Mouse (Mus musculus) hindbrain, embryonic 10.5 days (tissue): ENCODE data around the gene Dnaic1. TPM values are rescaled to one million over a fixed set of nuclear protein-coding genes. Genes with fewer than 3 reads are reported as not detected.

ENCODE experiments used
- DNase-seq: peaks from one replicate; pipeline ENCODE4 v3.0.0-alpha.2; 2017; ENCODE audit warnings: low spot score
- H3K27ac ChIP-seq: fragments of 300-500 bp; sonication (generic); 2 replicates; pipeline ENCODE4 v1.5.1; 2016; ENCODE audit warnings: mild to moderate bottlenecking, moderate library complexity
- H3K27me3 ChIP-seq: fragments of 300-500 bp; sonication (generic); 2 replicates; pipeline ENCODE4 v1.6.1; 2016; ENCODE audit warnings: mild to moderate bottlenecking; ENCODE audit not compliant: poor library complexity, insufficient read depth, severe bottlenecking
- H3K36me3 ChIP-seq: fragments of 300-500 bp; sonication (generic); 2 replicates; pipeline ENCODE4 v1.6.1; 2016; ENCODE audit warnings: mild to moderate bottlenecking, moderate library complexity
- H3K4me1 ChIP-seq: fragments of 300-500 bp; sonication (generic); replicated peaks from 2 replicates; pipeline ENCODE4 v1.6.1; 2016; ENCODE audit warnings: mild to moderate bottlenecking
- H3K4me3 ChIP-seq: fragments of 300-500 bp; sonication (generic); 2 replicates; pipeline ENCODE4 v1.5.1; 2016; ENCODE audit warnings: mild to moderate bottlenecking, moderate library complexity
- H3K9me3 ChIP-seq: fragments of 300-500 bp; sonication (generic); 2 replicates; pipeline ENCODE4 v1.6.1; 2016; ENCODE audit warnings: mild to moderate bottlenecking, moderate library complexity
- WGBS: fragments of 180-500 bp; shearing (Covaris S2); methylation state at CpG from one replicate; pipeline ENCODE4 v1.1.7; 2016; 5-methylcytosine and 5-hydroxymethylcytosine counted together
- polyA plus RNA-seq: library from polyadenylated mRNA; unstranded; fragments of >200 nt; fragmentation: Nextera tagmentation; extraction: Ambion mirVana; gene quantifications from 2 replicates; pipeline ENCODE4 v1.2.1, GENCODE M21; 2016

The Dnaic1 gene
- polyA plus RNA-seq, result 1.4 and 4.3 TPM in 2 replicates

GRCm38 (mm10) chr4:41569411-41569885, at the start of gene Dnaic1, which contains the start of gene Fam219a:
Gene Dnaic1 (plus strand): TSS chr4:41569775.
Gene Fam219a (minus strand): TSS chr4:41569538.
- peak; percentile 99 for DNase-seq
- under 1% methylated on average over 41 of the region's 41 CpGs for WGBS
- H3K36me3 ChIP-seq, result no peaks in the 10 kb centered on the region
- H3K27me3 ChIP-seq, result peaks cover 22% of the 10 kb centered on the region
- no peaks in the 10 kb centered on the region for H3K9me3 ChIP-seq
- peak within 1 kb of the TSS; percentile 80 for H3K4me3 ChIP-seq
- H3K27ac ChIP-seq, result peak within 1 kb of the TSS; percentile 91
- peaks cover 42% of the 10 kb centered on the region for H3K4me1 ChIP-seq

- DNase-seq, result no peak
- WGBS, result 43% methylated on average over 14 of the region's 14 CpGs
- H3K27me3 ChIP-seq, result peaks cover 26% of the 10 kb centered on the region; the same call in 1 of the 2 replicates
- peaks cover 28% of the 10 kb centered on the region for H3K36me3 ChIP-seq
- peaks cover 13% of the 10 kb centered on the region for H3K4me1 ChIP-seq
- no peak overlapping the region for H3K4me3 ChIP-seq
- H3K9me3 ChIP-seq, result no peaks in the 10 kb centered on the region
- no peak overlapping the region for H3K27ac ChIP-seq
Observed at GRCm38 (mm10) chr4:41520641-41521040, 48.9 kb upstream of the Dnaic1 start.

DNA sequence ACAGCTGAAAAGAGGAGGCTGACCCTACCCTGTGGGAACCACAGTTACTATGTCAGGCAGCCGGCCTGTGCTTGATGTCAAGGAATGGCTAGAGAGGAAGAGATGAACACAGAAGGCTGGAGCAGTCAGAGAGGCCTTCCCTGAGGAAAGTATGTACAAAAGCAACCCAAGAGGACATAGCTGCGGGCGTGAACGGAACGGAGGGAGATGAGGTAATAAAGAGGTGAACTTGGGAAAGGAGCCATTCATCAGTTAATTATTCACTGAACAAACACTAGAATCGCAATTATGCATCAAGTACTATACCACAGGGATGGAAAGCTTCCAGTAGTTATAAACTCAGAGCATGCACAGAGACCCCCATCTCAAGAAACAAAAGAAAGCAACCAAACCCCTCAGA, 47.4 kb upstream of the Dnaic1 start:
- H3K4me3 ChIP-seq, result no peak overlapping the region
- no peaks in the 10 kb centered on the region for H3K9me3 ChIP-seq
- WGBS, result 82% methylated on average over 6 of the region's 6 CpGs
- H3K36me3 ChIP-seq, result peaks cover 28% of the 10 kb centered on the region
- DNase-seq, result no peak
- peaks cover 28% of the 10 kb centered on the region for H3K4me1 ChIP-seq
- H3K27ac ChIP-seq, result no peak overlapping the region
- peaks cover 26% of the 10 kb centered on the region; the same call in 1 of the 2 replicates for H3K27me3 ChIP-seq

DNA sequence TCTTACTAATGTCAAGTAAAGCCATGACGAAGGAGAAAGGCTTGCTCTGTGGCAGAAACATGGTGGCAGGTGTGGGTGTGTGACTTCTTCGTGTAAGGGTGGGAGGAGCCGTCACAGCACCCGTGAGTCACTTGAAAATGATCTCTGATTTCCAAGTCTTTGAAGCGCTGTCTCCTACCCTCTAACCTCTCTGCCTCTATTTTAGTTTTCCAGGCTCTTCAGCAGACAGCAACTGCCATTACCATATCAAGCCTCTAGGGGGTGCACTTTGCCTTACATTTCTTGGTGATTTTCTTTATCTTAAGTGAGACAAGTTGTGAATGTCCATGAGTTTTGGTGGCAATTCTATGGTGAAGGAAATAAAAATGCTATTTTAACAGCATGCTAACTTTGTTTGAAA, 46.8 kb upstream of the Dnaic1 start:
- H3K9me3 ChIP-seq, result no peaks in the 10 kb centered on the region
- H3K4me3 ChIP-seq, result no peak overlapping the region
- peaks cover 28% of the 10 kb centered on the region for H3K36me3 ChIP-seq
- WGBS, result 54% methylated on average over 5 of the region's 5 CpGs
- peaks cover 26% of the 10 kb centered on the region; the same call in 1 of the 2 replicates for H3K27me3 ChIP-seq
- peaks cover 34% of the 10 kb centered on the region for H3K4me1 ChIP-seq
- peak; percentile 21 for DNase-seq
- no peak overlapping the region for H3K27ac ChIP-seq

DNA sequence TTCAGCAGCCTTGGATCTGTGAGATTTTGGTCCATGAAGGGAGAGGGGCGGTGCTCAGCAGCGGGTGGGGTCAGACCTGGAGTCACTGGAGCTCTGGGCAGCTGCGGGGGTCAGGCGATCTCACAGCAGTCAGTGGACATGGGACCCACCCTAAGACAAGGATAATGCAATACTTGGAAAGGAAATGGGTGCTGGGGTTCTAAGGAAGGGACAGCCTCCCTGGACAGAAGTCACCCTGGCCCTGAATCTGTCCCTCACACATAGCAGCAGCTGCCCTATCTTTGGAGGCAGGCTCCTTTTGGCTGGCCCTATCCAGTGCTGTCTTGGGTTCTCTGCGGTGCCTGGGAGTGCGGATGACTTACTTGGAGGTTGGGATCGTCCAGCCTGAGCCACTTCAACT, 45.7 kb upstream of the Dnaic1 start:
- WGBS, result 78% methylated on average over 7 of the region's 7 CpGs

GRCm38 (mm10) chr4:41524829-41525228, 44.7 kb upstream of the Dnaic1 start:
- no peak overlapping the region for H3K4me3 ChIP-seq
- 78% methylated on average over 9 of the region's 9 CpGs for WGBS
- peaks cover 50% of the 10 kb centered on the region for H3K4me1 ChIP-seq
- H3K27ac ChIP-seq, result no peak overlapping the region; the same call in 1 of the 2 replicates
- peaks cover 13% of the 10 kb centered on the region for H3K36me3 ChIP-seq
- H3K27me3 ChIP-seq, result peaks cover 20% of the 10 kb centered on the region; the same call in 1 of the 2 replicates
- no peaks in the 10 kb centered on the region for H3K9me3 ChIP-seq
- DNase-seq, result no peak

More for the DNA sequence above, 45.7 kb upstream of the Dnaic1 start:
- H3K36me3 ChIP-seq, result peaks cover 21% of the 10 kb centered on the region
- H3K27me3 ChIP-seq, result peaks cover 26% of the 10 kb centered on the region; the same call in 1 of the 2 replicates
- H3K27ac ChIP-seq, result no peak overlapping the region
- no peak overlapping the region for H3K4me3 ChIP-seq
- H3K4me1 ChIP-seq, result peaks cover 45% of the 10 kb centered on the region
- no peaks in the 10 kb centered on the region for H3K9me3 ChIP-seq
- DNase-seq, result no peak

GRCm38 (mm10) chr4:41526553-41526952, 43.0 kb upstream of the Dnaic1 start:
- Histone ChIP-seq H3K27ac (peak overlapping the region; percentile 89), H3K4me3 (peak overlapping the region; percentile 23; the same call in 1 of the 2 replicates), H3K4me1 (peaks cover 67% of the 10 kb centered on the region), H3K36me3 (peaks cover 2% of the 10 kb centered on the region; the same call in 1 of the 2 replicates), H3K27me3 (peaks cover 11% of the 10 kb centered on the region; the same call in 1 of the 2 replicates), H3K9me3 (no peaks in the 10 kb centered on the region)
- 42% methylated on average over 7 of the region's 7 CpGs for WGBS
- no peak for DNase-seq

GRCm38 (mm10) chr4:41527076-41527475, 42.5 kb upstream of the Dnaic1 start:
- H3K27ac ChIP-seq, result peak overlapping the region; percentile 89
- peaks cover 5% of the 10 kb centered on the region; the same call in 1 of the 2 replicates for H3K27me3 ChIP-seq
- WGBS, result 18% methylated on average over 13 of the region's 13 CpGs
- no peaks in the 10 kb centered on the region for H3K36me3 ChIP-seq
- H3K4me3 ChIP-seq, result peak overlapping the region; percentile 23; the same call in 1 of the 2 replicates
- no peaks in the 10 kb centered on the region for H3K9me3 ChIP-seq
- peak; percentile 63 for DNase-seq
- H3K4me1 ChIP-seq, result peaks cover 67% of the 10 kb centered on the region

DNA sequence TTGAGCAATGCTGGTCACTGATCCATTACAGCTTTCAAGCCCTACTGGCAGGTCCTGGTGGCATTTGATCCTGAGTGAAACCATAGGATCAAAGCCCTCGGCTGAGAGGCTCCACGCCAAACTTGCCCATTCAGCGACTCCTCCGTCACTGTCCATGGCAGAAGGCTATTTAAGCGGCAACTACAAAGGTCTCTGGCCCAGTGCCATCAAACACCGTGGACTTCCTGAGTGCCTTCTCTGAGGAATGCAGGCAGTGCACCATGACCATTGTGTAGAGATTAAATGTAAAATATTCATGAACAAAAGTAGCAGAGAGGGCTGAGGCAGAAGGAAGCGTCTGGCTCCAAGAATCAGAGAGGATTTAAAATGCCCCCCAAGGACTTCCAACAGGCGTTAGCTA, 41.6 kb upstream of the Dnaic1 start:
- Histone ChIP-seq H3K4me3 (no peak overlapping the region), H3K36me3 (no peaks in the 10 kb centered on the region), H3K9me3 (no peaks in the 10 kb centered on the region), H3K4me1 (peaks cover 67% of the 10 kb centered on the region), H3K27ac (peak overlapping the region; percentile 89), H3K27me3 (no peaks in the 10 kb centered on the region)
- DNase-seq, result peak; percentile 40
- 27% methylated on average over 8 of the region's 8 CpGs for WGBS

DNA sequence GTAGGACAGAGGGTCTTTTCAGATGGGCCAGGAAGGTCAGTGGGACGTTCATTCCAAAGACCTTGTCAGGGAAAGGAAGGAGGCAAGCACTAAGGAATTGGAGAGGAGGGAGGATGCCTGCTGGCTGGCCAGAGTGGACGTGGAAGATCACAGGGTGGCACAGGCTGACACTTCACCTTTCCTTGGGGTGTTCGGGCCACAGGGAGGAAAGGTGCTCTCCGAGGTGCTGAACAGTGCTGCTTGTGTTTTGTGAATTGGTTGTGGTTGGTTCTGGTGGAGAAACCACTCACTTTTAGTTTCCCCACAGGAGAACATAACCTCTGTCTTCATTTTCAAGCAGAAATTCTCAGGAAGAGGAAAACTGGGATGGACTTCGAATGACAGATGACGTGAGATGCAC, 37.2 kb upstream of the Dnaic1 start:
- WGBS, result 29% methylated on average over 6 of the region's 6 CpGs
- Histone ChIP-seq H3K4me1 (peaks cover 42% of the 10 kb centered on the region), H3K4me3 (no peak overlapping the region), H3K27ac (no peak overlapping the region), H3K36me3 (0 out of 2 replicates have a peak, but pooled peaks cover 2% of the 10 kb centered on the region), H3K27me3 (no peaks in the 10 kb centered on the region), H3K9me3 (no peaks in the 10 kb centered on the region)
- DNase-seq, result peak; percentile 50

GRCm38 (mm10) chr4:41534866-41535265, 34.7 kb upstream of the Dnaic1 start:
- 80% methylated on average over 5 of the region's 5 CpGs for WGBS
- Histone ChIP-seq H3K4me1 (peaks cover 23% of the 10 kb centered on the region), H3K36me3 (0 out of 2 replicates have a peak, but pooled peaks cover 10% of the 10 kb centered on the region), H3K27me3 (no peaks in the 10 kb centered on the region), H3K9me3 (no peaks in the 10 kb centered on the region), H3K4me3 (no peak overlapping the region), H3K27ac (no peak overlapping the region)
- no peak for DNase-seq

- H3K27me3 ChIP-seq, result no peaks in the 10 kb centered on the region
- no peak overlapping the region for H3K27ac ChIP-seq
- H3K4me3 ChIP-seq, result no peak overlapping the region
- H3K4me1 ChIP-seq, result peaks cover 10% of the 10 kb centered on the region
- WGBS, result 91% methylated on average over 8 of the region's 8 CpGs
- DNase-seq, result no peak
- no peaks in the 10 kb centered on the region for H3K9me3 ChIP-seq
- 0 out of 2 replicates have a peak, but pooled peaks cover 10% of the 10 kb centered on the region for H3K36me3 ChIP-seq
Observed at GRCm38 (mm10) chr4:41542136-41542535, 27.4 kb upstream of the Dnaic1 start.

- 23% methylated on average over 8 of the region's 8 CpGs for WGBS
- no peaks in the 10 kb centered on the region for H3K27me3 ChIP-seq
- DNase-seq, result peak; percentile 54
- peaks cover 10% of the 10 kb centered on the region for H3K4me1 ChIP-seq
- H3K9me3 ChIP-seq, result no peaks in the 10 kb centered on the region
- H3K27ac ChIP-seq, result no peak overlapping the region
- no peaks in the 10 kb centered on the region for H3K36me3 ChIP-seq
- H3K4me3 ChIP-seq, result no peak overlapping the region
Observed at GRCm38 (mm10) chr4:41545985-41546384, 23.6 kb upstream of the Dnaic1 start.
